Mouse (Mus musculus) liver, embryonic 15.5 days (tissue): ENCODE measurements around the gene Gm6465. TPM values are rescaled to one million over a fixed set of nuclear protein-coding genes. Genes with fewer than 3 reads are reported as not detected.
"Not testable (repeated sequence)": the region's sequence is repeated elsewhere in the genome, so short reads cannot be mapped to it uniquely, and the experiment has no call there.

Source experiments
- ATAC-seq: fragments of 200-750 bp; cut with Nextera tagmentation; 2 replicates; pipeline ENCODE4 v1.8.0; 2017; ENCODE audit warnings: moderate number of reproducible peaks, mild to moderate bottlenecking, moderate library complexity; ENCODE audit not compliant: insufficient read depth
- H3K27ac ChIP-seq: fragments of 300-500 bp; sonication (generic); replicated peaks from 2 replicates; pipeline ENCODE4 v1.5.1; 2015; ENCODE audit warnings: mild to moderate bottlenecking, inconsistent platforms
- H3K27me3 ChIP-seq: fragments of 300-500 bp; sonication (generic); 2 replicates; pipeline ENCODE4 v1.6.1; 2015; ENCODE audit warnings: mild to moderate bottlenecking, inconsistent platforms
- H3K36me3 ChIP-seq: fragments of 300-500 bp; sonication (generic); replicated peaks from 2 replicates; pipeline ENCODE4 v1.6.1; 2015; ENCODE audit warnings: moderate library complexity, mild to moderate bottlenecking, inconsistent platforms
- H3K4me1 ChIP-seq: fragments of 300-500 bp; sonication (generic); replicated peaks from 2 replicates; pipeline ENCODE4 v1.6.1; 2015; ENCODE audit warnings: inconsistent platforms
- H3K4me2 ChIP-seq: fragments of 300-500 bp; sonication (generic); 2 replicates; pipeline ENCODE4 v1.6.1; 2015; ENCODE audit warnings: moderate library complexity, mild to moderate bottlenecking, inconsistent platforms
- H3K4me3 ChIP-seq: fragments of 300-500 bp; sonication (generic); replicated peaks from 2 replicates; pipeline ENCODE4 v1.5.1; 2015; ENCODE audit warnings: mild to moderate bottlenecking, inconsistent platforms
- H3K9ac ChIP-seq: fragments of 300-500 bp; sonication (generic); 2 replicates; pipeline ENCODE4 v1.6.1; 2015; ENCODE audit warnings: moderate library complexity, mild to moderate bottlenecking, inconsistent platforms
- H3K9me3 ChIP-seq: fragments of 300-500 bp; sonication (generic); replicated peaks from 2 replicates; pipeline ENCODE4 v1.6.1; 2016; ENCODE audit warnings: inconsistent platforms
- WGBS: fragments of 180-500 bp; shearing (Covaris S2); methylation state at CpG from one replicate; pipeline ENCODE4 v1.1.7; 2015; ENCODE audit warnings: mixed read lengths; ENCODE audit not compliant: insufficient replicate concordance; 5-methylcytosine and 5-hydroxymethylcytosine counted together
- polyA plus RNA-seq: library from polyadenylated mRNA; unstranded; fragments of >200 nt; fragmentation: Nextera tagmentation; extraction: Ambion mirVana; gene quantifications from 2 replicates; pipeline ENCODE4 v1.2.1, GENCODE M21; 2015

Gm6465 gene
- not detected in 2 replicates for polyA plus RNA-seq

DNA sequence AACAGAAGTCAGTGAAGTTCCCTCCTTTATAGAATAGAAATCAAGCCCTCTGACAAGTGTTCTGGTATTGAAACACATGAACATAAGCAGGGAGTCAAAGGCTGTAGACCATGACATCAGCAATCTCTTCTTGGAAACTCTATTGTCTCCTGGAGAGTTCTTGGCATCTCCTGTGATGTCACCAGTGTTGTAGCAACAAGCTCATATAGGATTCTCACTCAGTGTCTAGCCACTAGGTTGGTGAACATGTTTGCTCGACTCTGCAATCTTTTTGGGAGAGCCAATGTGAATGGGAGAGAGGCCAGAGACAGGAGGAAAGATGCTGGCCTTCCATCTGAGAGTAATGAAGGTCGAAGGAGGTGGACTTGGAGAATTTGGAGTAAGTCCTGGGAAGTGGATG lies at the start of gene Gm6465:
Gm6465 (plus strand) TSS at position 301 of the 400 bp plus-strand sequence.
- H3K4me2 ChIP-seq, H3K4me3 ChIP-seq, H3K36me3 ChIP-seq, H3K9ac ChIP-seq, H3K27ac ChIP-seq, ATAC-seq, H3K4me1 ChIP-seq, H3K27me3 ChIP-seq, H3K9me3 ChIP-seq: not testable (repeated sequence)
- 57% methylated on average over 2 of the region's 2 CpGs for WGBS

DNA sequence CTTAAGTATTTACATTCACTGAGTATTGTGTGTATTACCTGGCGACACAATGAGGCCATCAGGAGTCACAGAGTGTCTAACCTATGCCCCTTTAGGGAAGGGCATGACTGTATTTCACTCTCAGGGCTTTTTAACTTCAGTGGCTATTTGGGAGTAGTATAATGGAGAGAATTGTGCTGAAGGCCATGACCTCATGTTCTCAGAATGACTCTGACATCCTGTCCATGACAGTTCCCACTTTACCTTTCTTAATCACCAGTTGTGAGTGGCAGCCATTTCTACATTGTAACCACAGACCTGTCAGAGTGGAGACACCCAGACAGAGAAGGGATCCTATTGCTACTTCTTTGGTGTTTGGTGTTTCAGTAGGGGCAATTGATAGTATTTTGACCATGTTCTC lies 485 bp downstream of the Gm6465 start:
- WGBS = 50% methylated on average over 1 of the region's 1 CpGs
- H3K36me3 ChIP-seq, ATAC-seq, H3K9ac ChIP-seq, H3K9me3 ChIP-seq, H3K27ac ChIP-seq, H3K4me3 ChIP-seq, H3K4me1 ChIP-seq, H3K27me3 ChIP-seq, H3K4me2 ChIP-seq: not testable (repeated sequence)

DNA sequence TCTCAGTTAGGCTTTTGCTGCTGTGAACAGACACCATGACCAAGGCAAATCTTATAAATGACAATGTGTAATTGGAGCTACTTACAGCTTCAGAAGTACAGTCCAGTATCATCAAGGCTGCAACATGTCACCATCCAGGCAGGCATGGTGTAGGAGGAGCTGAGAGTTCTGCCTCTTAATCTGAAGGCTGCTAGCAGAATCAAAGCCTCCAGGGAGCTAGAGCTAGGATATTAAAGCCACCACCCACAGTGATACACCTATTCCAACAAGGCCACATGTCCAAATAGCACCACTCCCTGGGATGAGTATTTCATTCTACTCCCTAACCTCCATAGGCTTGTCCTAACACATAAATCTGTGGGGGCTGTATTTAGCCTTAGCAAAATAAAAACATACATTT lies 12.6 kb downstream of the Gm6465 start:
- not testable (repeated sequence) for H3K9ac ChIP-seq, H3K36me3 ChIP-seq, ATAC-seq, H3K4me1 ChIP-seq, H3K4me2 ChIP-seq, H3K27me3 ChIP-seq, H3K4me3 ChIP-seq, H3K27ac ChIP-seq, H3K9me3 ChIP-seq

Other genes with a start within 250 kb of the Gm6465 start
- gene Gm8922, start 163.6 kb upstream of the Gm6465 start, polyA plus RNA-seq = not detected in 2 replicates
- not detected in 2 replicates for gene Gm8926, start 75.0 kb upstream of the Gm6465 start, polyA plus RNA-seq
- gene 4933402N22Rik, start 72.5 kb downstream of the Gm6465 start, polyA plus RNA-seq = not detected in 2 replicates